Mouse (Mus musculus) cerebellum, adult 9-11 months (tissue): Measurements from ENCODE around the gene Pcyt1a.

Source experiments
- DNase-seq: peaks from one replicate; pipeline ENCODE4 v3.0.0; 2022

Pcyt1a gene

DNA sequence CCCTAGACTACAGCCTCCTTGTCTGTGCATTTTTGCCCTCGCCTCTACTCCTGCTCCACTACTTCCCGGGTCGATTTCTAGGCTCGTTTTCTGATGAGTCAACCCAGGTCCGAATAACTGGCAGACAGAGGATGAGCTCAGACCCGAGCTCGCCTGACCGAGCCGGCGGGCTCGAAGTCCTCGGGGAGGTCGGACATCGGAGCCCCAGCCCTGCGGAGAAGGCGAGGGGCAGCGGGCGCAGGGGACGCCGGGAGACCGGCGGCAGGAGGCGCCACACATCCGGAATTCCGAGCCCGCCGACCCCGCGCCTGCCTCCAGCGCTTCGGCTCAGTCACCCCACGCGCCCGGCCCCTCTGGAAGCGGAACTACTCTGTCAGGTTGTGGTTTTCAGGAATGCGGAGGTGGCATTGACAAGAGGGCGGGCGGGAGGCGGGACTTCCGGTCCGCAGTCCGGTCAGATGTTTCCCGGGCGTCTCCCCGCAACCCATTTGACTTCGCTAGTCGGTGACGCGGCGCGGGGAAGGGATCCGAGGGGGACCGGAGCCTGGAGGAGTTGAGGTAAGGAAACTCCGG, at the start of gene Pcyt1a:
TSS of gene Pcyt1a (plus strand) at position 448 of the 573 bp plus-strand sequence.
- peak; percentile 91 for DNase-seq

DNA sequence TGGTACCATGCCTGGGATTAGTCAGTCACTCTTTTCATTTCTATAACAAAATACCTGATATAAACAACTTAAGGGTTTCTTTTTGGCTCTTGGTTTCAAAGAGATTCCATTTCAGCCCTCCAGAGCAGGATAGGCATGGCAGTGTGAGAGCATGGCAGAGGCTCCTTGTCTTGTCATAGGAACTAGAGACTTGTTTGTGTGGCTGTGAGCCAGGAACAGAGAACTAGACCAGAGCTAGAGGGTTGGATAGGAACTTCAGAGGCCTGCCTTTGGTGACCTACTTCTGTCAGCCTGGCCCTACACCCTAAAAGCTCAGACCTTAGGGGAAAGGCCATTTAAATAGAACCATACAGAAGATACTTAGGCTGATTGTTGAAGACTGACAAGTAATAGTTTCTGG, 47.8 kb upstream of the Pcyt1a start:
- DNase-seq, result no peak

DNA sequence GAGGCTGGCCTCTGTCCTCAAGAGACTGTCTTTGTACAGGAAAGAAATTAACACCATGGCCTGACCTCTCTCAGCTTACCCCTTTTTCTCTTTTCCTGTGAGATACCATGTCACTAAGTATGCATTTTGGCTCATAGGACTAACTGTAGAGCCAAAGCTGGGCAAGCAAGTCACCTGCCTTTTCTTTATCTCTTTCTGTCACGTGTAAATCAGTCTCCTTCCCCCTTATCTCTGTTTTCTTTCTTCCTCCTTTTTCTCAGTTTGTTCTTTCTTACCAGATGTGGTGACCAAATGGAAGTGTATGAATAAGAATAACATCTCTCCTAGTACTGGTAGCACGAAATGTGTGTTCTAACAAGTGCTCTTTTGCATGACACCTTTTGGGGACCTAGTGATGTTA, 45.8 kb upstream of the Pcyt1a start:
- no peak for DNase-seq

GRCm38 (mm10) chr16:32386826-32387225, 43.9 kb upstream of the Pcyt1a start:
- no peak for DNase-seq

DNA sequence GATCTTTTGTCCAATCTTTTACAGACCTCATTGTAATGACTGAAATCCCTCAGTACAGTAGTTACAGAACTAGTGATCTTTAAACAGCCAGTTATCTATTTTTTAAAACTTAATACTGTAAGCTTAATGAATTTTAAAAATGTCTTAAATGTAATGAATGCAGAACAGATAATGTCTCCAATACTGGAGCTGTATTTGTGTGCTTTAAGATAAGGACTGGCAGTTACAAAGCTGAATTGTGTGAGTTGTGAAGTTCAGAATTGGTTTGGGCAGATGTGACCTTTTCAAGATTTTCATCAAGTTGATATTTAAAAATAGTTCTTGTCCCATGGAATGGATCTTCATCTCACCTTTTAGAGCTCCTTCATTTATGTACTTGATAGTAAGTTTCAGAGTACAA, 41.7 kb upstream of the Pcyt1a start:
- DNase-seq, result no peak

DNA sequence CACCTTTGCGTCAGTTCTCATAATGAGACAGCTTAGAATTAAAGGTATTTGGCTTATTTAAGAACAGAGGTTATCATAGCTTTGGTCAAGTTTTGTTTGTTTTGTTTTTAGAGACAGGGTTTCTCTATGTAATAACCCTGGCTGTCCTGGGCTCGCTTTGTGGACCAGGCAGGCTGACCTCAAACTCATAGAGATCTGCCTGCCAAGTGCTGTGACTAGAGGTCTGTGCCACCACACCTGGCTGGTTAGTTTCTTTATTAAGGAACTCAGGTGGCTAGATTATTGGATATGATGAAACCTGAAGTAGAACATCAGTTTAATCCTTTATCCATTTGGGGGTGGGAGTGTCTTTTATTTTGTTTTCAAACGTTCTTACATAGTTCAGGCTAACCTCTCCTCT, 40.9 kb upstream of the Pcyt1a start:
- DNase-seq, result no peak

- DNase-seq, result no peak
Observed at GRCm38 (mm10) chr16:32390882-32391281, 39.8 kb upstream of the Pcyt1a start.

DNA sequence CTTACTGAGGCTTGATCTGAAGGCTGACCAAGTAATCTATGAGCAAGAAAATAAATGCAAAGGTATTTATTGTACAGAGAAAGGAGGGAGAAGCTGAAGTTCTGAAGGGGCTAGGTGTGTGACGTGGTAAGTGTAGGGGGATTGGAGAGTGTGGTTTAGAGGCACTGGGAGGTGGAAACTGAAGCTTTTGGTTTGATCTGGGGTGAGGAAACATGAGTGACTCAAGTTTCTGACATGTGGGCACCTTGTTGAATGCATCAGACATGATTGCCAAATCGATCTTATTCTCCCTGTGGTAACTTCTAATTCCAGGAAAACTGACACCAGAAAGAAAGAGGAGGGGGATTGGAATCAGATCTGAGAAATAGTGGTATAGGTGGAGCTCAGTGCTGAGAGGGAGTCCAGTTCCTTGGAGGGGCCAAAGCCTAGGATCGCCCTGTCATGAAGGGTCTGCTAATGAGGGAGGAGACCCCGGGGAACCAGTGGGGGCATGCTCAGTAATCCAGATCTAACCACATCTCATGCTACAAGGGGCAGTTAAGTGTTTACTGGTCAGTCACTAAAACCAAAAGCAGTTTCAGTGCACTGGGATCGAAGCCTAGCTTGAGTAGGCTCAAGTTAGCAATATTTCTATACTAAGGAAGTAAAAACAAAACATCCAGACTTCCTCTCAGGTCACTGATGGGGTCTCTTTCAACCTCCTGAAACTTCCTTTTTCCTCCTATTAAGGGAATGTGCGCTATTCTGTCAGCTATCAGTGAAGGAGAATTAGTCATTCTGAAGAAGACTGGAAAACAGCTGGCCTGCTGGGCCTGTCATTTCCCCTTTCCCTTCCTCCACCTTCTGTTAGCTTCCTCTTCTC, 34.8 kb upstream of the Pcyt1a start:
- DNase-seq, result no peak

DNA sequence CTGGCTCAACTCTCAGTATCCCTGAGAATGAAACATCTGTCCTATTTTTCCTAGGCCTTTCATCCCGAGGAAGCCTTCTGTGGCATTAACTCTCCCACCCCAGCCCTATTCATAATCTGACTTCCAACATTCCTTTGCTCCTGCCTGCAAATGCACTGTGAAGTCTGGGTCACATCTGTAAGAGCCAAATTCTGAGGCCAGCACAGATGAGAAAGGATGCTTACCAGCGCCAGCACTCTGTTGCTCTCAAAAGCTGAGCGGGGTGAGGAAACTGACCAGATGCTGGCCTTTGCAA, 34.2 kb upstream of the Pcyt1a start:
- no peak for DNase-seq

GRCm38 (mm10) chr16:32398206-32398605, 32.5 kb upstream of the Pcyt1a start:
- DNase-seq, result no peak

DNA sequence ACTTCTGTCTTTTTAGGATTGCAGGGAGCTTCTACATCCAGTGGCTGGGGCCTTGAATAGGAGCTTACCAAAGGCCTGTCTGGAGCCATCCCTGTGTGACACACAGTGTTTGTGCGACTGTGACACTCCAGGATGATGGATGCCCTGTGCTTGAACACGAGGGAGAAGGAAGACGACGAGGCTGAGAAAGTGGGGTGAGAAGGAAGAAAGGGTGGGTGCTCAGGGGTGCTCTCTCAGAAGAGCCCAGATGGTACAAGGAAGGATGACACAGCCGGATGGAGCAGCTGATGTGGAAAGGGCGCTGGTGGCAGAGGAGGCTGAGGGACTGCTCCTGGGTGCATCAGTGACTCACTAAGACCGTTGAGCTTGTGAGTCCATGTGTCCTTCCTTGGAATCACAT, 30.5 kb upstream of the Pcyt1a start, which contains the start of gene Tm4sf19:
TSS of gene Tm4sf19 (plus strand) at position 240 of the 400 bp plus-strand sequence.
- DNase-seq, result no peak

GRCm38 (mm10) chr16:32401335-32401965, 29.3 kb upstream of the Pcyt1a start:
- DNase-seq, result no peak

DNA sequence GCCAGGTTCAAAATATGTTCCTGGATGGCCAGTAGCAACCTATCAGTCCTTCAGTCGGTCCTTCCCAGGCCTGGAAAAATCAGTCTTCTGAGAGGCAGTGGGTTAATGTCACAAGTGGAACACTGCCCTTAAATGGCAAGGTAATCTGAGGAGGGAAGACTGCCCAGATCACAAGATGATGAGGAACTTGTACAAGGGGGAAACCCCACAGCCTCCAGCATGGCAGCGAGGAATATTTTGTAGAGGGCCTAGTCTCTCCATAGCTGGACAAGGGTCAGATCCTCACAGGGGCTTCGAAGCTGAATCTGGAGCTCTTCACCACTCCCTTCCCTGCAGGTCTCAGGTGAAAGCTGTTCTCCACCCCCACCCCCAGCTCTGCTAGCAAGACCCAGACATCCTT, 27.9 kb upstream of the Pcyt1a start:
- no peak for DNase-seq

DNA sequence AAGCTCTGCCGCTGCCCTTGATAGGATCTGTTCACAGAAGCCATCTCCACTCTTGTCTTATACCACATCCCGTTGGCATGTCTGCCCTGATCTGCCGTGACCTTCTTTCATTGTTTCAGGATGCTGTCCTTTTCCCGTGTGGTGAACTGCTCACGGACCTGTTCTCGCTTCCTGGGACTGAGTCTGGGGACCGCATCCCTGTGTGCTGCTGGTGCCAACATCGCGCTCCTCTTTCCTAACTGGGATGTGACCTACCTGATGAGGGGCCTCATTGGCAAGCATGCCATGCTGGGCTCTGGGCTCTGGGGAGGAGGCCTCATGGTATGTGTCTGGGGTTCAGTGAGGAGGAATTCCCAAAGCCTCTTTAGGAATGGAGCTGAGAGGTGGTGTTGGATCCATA, 25.0 kb upstream of the Pcyt1a start:
- DNase-seq, result no peak

- DNase-seq, result no peak
Observed at GRCm38 (mm10) chr16:32406671-32407070, 24.1 kb upstream of the Pcyt1a start.

- no peak for DNase-seq
Observed at GRCm38 (mm10) chr16:32407730-32408129, 23.0 kb upstream of the Pcyt1a start.

DNA sequence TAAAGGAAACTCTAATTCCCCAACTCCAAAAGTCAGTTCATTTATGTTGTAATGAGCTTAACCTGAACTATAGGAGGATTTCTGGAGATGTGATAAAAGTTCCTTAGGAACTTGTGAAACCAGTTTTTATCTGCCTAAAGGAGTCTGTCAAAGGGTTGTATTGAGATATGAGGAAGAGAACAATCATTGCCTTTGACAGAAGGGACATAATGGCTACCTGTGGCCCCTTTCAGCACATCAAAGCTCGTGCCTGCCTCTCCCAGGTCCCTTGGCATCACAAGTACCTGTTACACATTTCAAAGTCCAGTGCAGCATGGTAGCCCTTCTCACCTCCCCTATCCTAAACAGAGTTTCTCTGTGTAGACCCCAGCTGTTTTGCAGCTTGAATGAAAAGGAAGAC, 13.3 kb upstream of the Pcyt1a start:
- no peak for DNase-seq

GRCm38 (mm10) chr16:32419517-32420483, 10.9 kb upstream of the Pcyt1a start, which contains the start of gene Tctex1d2:
Gene Tctex1d2 (plus strand): TSS chr16:32419702.
- peak; percentile 96 for DNase-seq

GRCm38 (mm10) chr16:32427506-32427905, 3.2 kb upstream of the Pcyt1a start:
- no peak for DNase-seq

DNA sequence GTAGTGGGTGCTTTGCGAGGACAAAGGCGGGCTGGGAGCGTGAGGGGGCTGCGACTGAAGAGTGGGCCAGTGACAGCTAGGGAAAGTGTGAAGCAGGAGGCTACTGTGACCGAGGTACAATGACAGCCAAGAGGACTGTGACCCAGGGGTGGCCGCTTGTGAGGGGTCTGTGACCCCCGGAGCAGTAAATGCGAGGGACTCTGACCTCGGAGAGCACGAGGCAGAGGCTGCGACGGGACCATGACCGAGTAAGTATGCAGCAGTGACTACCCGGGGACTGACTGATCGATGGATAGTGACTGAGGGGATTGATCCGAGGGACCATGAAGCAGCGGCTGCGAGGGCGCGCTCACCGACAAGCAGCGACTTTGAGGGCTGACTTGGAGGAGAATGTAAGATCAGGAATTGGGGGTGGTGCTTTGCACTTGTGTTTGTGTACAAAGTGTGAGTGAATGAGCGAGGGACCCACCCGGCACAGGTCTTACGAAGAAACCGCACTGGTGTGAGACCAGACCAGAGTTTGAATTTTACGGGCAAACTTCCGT, 398 bp downstream of the Pcyt1a start:
- DNase-seq, result no peak

GRCm38 (mm10) chr16:32431926-32432325, 1.2 kb downstream of the Pcyt1a start:
- no peak for DNase-seq

DNA sequence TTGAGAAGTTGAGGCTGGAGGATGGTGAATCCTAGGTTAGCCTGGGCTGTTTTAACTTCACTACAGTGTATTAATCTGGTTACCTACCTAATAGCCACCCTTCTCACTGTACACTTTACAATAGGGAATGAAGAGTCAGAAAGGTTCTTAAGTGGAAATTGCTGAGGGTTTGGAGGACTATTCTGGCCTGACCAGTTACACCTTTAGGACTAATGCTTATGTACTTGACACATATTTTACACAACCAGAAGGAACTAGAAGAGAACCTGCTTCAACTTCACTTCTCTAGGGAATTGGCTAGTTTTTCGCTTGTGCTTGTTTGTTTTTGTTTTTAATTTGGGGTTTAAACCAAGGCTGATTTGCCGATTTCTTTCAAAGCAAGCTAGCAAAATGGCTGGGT, 2.4 kb downstream of the Pcyt1a start:
- no peak for DNase-seq

GRCm38 (mm10) chr16:32434066-32434465, 3.3 kb downstream of the Pcyt1a start:
- no peak for DNase-seq
